Mouse (Mus musculus): ENCODE results near the gene Maea. TPM values are rescaled to one million over a fixed set of nuclear protein-coding genes. Genes with fewer than 3 reads are reported as not detected.

Gene Maea
- polyA plus RNA-seq, 1 experiment from 2014 or later = 107 TPM

GRCm38 (mm10) chr5:33368651-33369050 is 33.3 kb downstream of the Maea start:
- no peak for ATAC-seq
- no peak overlapping the region for H3K4me3 ChIP-seq

DNA sequence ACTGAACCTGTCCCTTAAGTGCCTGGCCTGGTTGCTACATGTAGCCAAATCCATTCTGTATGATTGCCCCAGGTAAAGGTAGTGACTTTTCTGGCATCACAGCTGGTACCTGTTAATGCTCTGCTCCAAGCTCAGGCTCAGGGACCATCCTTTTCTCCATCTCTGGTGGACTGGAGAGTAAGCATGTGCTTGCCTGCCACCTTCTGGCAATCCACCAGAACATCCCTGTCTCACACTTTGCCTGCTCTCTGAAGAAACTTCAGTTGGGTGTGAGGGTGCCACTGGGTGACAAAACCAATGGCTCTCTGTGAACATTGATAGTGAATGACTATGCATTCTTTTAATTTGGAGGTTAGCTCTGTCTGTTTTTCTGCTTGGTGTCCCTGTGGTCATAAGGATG is 35.8 kb downstream of the Maea start:
- ATAC-seq = no peak
- H3K9me3 ChIP-seq (replicated peaks) = no peaks in the 10 kb centered on the region
- no peaks in the 10 kb centered on the region for H3K4me1 ChIP-seq
- H3K27me3 ChIP-seq = no peaks in the 10 kb centered on the region
- no peak overlapping the region for H3K4me3 ChIP-seq
- no peak overlapping the region for H3K27ac ChIP-seq
- no peak overlapping the region for H3K9ac ChIP-seq
- H3K36me3 ChIP-seq (ENCODE audit: poor library complexity, severe bottlenecking) = peaks cover 83% of the 10 kb centered on the region
- H3K4me2 ChIP-seq = no peak overlapping the region

More at GRCm38 (mm10) chr5:33368651-33369050, 33.3 kb downstream of the Maea start:
- Histone ChIP-seq H3K9ac (no peak overlapping the region), H3K4me1 (no peaks in the 10 kb centered on the region), H3K27me3 (no peaks in the 10 kb centered on the region), H3K9me3 (replicated peaks) (no peaks in the 10 kb centered on the region), H3K27ac (no peak overlapping the region), H3K36me3 (ENCODE audit: poor library complexity, severe bottlenecking) (peaks cover 100% of the 10 kb centered on the region), H3K4me2 (no peak overlapping the region)
- WGBS = 87% methylated on average over 4 of the region's 4 CpGs

DNA sequence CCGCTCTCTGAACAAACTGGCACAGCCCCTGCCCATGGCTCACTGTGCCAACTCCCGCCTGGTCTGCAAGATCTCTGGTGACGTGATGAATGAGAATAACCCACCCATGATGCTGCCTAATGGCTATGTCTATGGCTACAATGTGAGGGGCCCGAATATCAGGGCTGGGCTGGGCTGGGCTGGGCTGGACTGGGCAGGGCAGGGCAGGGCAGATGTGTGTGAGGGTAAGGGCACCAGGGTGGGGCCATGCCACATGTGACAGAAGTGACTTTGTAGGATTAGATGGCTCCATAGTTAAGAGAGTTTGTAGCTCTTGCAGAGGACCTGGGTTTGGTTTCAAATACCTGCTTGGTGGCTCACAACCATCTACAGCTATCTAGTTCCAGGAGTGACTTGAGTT is 36.4 kb downstream of the Maea start:
- WGBS = 96% methylated on average over 4 of the region's 4 CpGs
- no peak overlapping the region for H3K4me3 ChIP-seq
- no peak overlapping the region for H3K9ac ChIP-seq
- no peak overlapping the region for H3K27ac ChIP-seq
- H3K27me3 ChIP-seq = no peaks in the 10 kb centered on the region
- peaks cover 78% of the 10 kb centered on the region for H3K36me3 ChIP-seq (ENCODE audit: poor library complexity, severe bottlenecking)
- no peaks in the 10 kb centered on the region for H3K9me3 ChIP-seq (replicated peaks)
- no peaks in the 10 kb centered on the region for H3K4me1 ChIP-seq
- ATAC-seq = no peak
- no peak overlapping the region for H3K4me2 ChIP-seq

GRCm38 (mm10) chr5:33372331-33373038 is 37.2 kb downstream of the Maea start:
- H3K4me3 ChIP-seq = no peak overlapping the region
- H3K4me2 ChIP-seq = no peak overlapping the region
- H3K4me1 ChIP-seq = peaks cover under 1% of the 10 kb centered on the region
- H3K27me3 ChIP-seq = no peaks in the 10 kb centered on the region
- H3K36me3 ChIP-seq (ENCODE audit: poor library complexity, severe bottlenecking) = peaks cover 69% of the 10 kb centered on the region
- H3K27ac ChIP-seq = no peak overlapping the region
- H3K9ac ChIP-seq = no peak overlapping the region
- whole genome bisulfite sequencing = 87% methylated on average over 18 of the region's 18 CpGs
- H3K9me3 ChIP-seq (replicated peaks) = no peaks in the 10 kb centered on the region
- no peak for ATAC-seq

- Histone ChIP-seq H3K36me3 (ENCODE audit: poor library complexity, severe bottlenecking) (peaks cover 37% of the 10 kb centered on the region), H3K27ac (no peak overlapping the region), H3K9ac (no peak overlapping the region), H3K4me2 (peak overlapping the region; percentile 89), H3K9me3 (replicated peaks) (no peaks in the 10 kb centered on the region), H3K4me1 (peaks cover 14% of the 10 kb centered on the region), H3K4me3 (no peak overlapping the region), H3K27me3 (no peaks in the 10 kb centered on the region)
- WGBS = 70% methylated on average over 6 of the region's 6 CpGs
- no peak for ATAC-seq
These were observed 41.9 kb downstream of the Maea start for GRCm38 (mm10) chr5:33377176-33377575.

DNA sequence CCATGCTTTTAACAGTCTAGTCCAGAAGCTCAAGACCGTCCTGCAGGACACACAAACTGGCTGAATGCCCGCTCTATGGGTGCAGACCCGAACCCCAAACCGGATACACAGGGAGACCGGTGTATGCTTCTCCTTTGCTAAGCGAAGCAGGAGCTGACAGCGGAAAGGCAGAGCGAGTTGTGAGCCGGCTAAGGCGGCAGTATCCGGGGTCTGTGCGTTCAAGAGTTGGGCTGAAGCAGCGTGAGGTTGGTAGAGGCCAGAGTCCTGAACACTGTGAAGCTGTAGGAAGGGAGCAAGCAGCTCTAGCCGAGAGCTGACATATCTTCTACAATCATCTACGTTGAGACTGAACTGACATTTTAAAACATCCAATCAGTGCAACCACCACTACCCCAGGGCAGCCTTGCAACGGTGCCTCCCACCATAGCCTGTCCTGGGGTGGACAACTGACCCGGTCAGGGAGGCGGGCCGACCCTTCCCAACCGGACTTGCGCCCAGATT is 42.5 kb downstream of the Maea start:
- Histone ChIP-seq H3K4me2 (peak overlapping the region; percentile 89), H3K4me3 (peak overlapping the region; percentile 65), H3K27me3 (no peaks in the 10 kb centered on the region), H3K9me3 (replicated peaks) (no peaks in the 10 kb centered on the region), H3K27ac (peak overlapping the region; percentile 94), H3K9ac (peak overlapping the region; percentile 77), H3K4me1 (peaks cover 14% of the 10 kb centered on the region), H3K36me3 (ENCODE audit: poor library complexity, severe bottlenecking) (peaks cover 30% of the 10 kb centered on the region)
- WGBS = 2% methylated on average over 21 of the region's 21 CpGs
- ATAC-seq = peak; percentile 61; the same call in 1 of the 2 replicates

DNA sequence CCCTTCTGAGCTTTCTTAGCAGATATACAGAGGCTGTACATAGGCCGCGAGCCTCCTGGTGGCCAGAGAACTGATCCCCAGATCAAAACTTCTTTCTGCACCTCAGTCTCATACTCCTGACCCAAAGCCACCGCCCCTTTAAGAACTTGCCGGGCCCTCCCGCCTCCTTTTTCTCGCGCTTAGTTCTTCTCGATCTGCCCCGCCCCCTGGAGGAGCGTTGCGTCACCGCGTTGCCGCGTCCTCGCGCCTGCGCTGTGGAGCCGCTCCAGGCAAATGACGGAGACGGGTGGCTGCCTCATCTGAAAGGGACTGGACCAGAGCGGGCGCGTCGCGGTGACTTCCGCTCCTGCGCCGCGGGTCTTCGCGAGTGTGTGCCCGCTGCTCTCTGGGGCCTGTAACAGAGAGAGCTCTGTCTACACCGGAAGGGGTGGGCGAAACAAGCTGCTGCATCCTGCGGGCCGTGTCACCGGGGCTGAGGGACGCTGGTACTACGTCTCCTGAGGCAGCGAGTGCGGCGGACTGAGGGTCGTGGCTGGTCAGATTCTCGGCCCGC is 43.1 kb downstream of the Maea start, which contains the start of gene Uvssa:
TSS of gene Uvssa (plus strand) at position 248 of the 553 bp plus-strand sequence.
- under 1% methylated on average over 46 of the region's 46 CpGs for WGBS
- Histone ChIP-seq H3K4me3 (peak within 1 kb of the TSS; percentile 65), H3K4me1 (peaks cover 14% of the 10 kb centered on the region), H3K9ac (peak within 1 kb of the TSS; percentile 86), H3K27ac (peak within 1 kb of the TSS; percentile 94), H3K4me2 (peak within 1 kb of the TSS; percentile 89), H3K36me3 (ENCODE audit: poor library complexity, severe bottlenecking) (peaks cover 26% of the 10 kb centered on the region), H3K9me3 (replicated peaks) (no peaks in the 10 kb centered on the region), H3K27me3 (no peaks in the 10 kb centered on the region)
- peak; percentile 99 for ATAC-seq

- no peak overlapping the region for H3K9ac ChIP-seq
- WGBS = 87% methylated on average over 11 of the region's 11 CpGs
- H3K9me3 ChIP-seq (replicated peaks) = no peaks in the 10 kb centered on the region
- H3K27ac ChIP-seq = no peak overlapping the region
- ATAC-seq = no peak
- no peaks in the 10 kb centered on the region for H3K4me1 ChIP-seq
- no peaks in the 10 kb centered on the region for H3K27me3 ChIP-seq
- H3K4me3 ChIP-seq = no peak overlapping the region
- peaks cover 34% of the 10 kb centered on the region; the same call in 1 of the 2 replicates for H3K36me3 ChIP-seq (ENCODE audit: poor library complexity, severe bottlenecking)
- H3K4me2 ChIP-seq = no peak overlapping the region
These were observed 52.2 kb downstream of the Maea start for GRCm38 (mm10) chr5:33387550-33387949.

GRCm38 (mm10) chr5:33393803-33394202 is 58.5 kb downstream of the Maea start:
- Histone ChIP-seq H3K27ac (no peak overlapping the region), H3K9me3 (replicated peaks) (no peaks in the 10 kb centered on the region), H3K4me2 (no peak overlapping the region), H3K27me3 (0 out of 2 replicates have a peak, but pooled peaks cover 5% of the 10 kb centered on the region), H3K36me3 (ENCODE audit: poor library complexity, severe bottlenecking) (peaks cover 24% of the 10 kb centered on the region; the same call in 1 of the 2 replicates), H3K9ac (no peak overlapping the region), H3K4me3 (no peak overlapping the region), H3K4me1 (peaks cover 18% of the 10 kb centered on the region)
- peak; percentile 73; the same call in 1 of the 2 replicates for ATAC-seq
- WGBS = 17% methylated on average over 7 of the region's 7 CpGs

GRCm38 (mm10) chr5:33395693-33396092 is 60.4 kb downstream of the Maea start:
- WGBS = 83% methylated on average over 11 of the region's 11 CpGs
- Histone ChIP-seq H3K36me3 (ENCODE audit: poor library complexity, severe bottlenecking) (peaks cover 12% of the 10 kb centered on the region; the same call in 1 of the 2 replicates), H3K27me3 (0 out of 2 replicates have a peak, but pooled peaks cover 5% of the 10 kb centered on the region), H3K4me2 (no peak overlapping the region), H3K27ac (no peak overlapping the region), H3K4me3 (no peak overlapping the region), H3K9ac (no peak overlapping the region), H3K4me1 (peaks cover 27% of the 10 kb centered on the region), H3K9me3 (replicated peaks) (no peaks in the 10 kb centered on the region)
- no peak for ATAC-seq

- Histone ChIP-seq H3K36me3 (ENCODE audit: poor library complexity, severe bottlenecking) (peaks cover 10% of the 10 kb centered on the region; the same call in 1 of the 2 replicates), H3K4me1 (peaks cover 31% of the 10 kb centered on the region), H3K4me2 (no peak overlapping the region), H3K4me3 (no peak overlapping the region), H3K9ac (no peak overlapping the region), H3K27ac (no peak overlapping the region), H3K27me3 (0 out of 2 replicates have a peak, but pooled peaks cover 5% of the 10 kb centered on the region), H3K9me3 (replicated peaks) (no peaks in the 10 kb centered on the region)
- no peak for ATAC-seq
- 76% methylated on average over 7 of the region's 7 CpGs for WGBS
These were observed 61.5 kb downstream of the Maea start for GRCm38 (mm10) chr5:33396828-33397227.

- 37% methylated on average over 12 of the region's 12 CpGs for WGBS
- H3K27ac ChIP-seq = no peak overlapping the region
These were observed 65.5 kb downstream of the Maea start for GRCm38 (mm10) chr5:33400819-33401218.

More at GRCm38 (mm10) chr5:33400819-33401218, 65.5 kb downstream of the Maea start:
- Histone ChIP-seq H3K4me3 (no peak overlapping the region), H3K9ac (no peak overlapping the region), H3K27me3 (no peaks in the 10 kb centered on the region), H3K9me3 (replicated peaks) (no peaks in the 10 kb centered on the region), H3K36me3 (ENCODE audit: poor library complexity, severe bottlenecking) (no peaks in the 10 kb centered on the region), H3K4me2 (no peak overlapping the region), H3K4me1 (peaks cover 28% of the 10 kb centered on the region)
- ATAC-seq = no peak
